Mouse (Mus musculus) spleen, postnatal 14 days (tissue): ENCODE measurements around the gene Znrf4.

ENCODE experiments used
- DNase-seq, 2 experiments: peaks; one replicate each; pipeline ENCODE4 v3.0.0; 2021 to 2022; ENCODE audit warnings: low spot score in 2 of 2

Znrf4 gene

GRCm38 (mm10) chr17:56467456-56467884 is 44.8 kb downstream of the Znrf4 start:
- no peak for DNase-seq

- no peak for DNase-seq
These were observed 45.5 kb downstream of the Znrf4 start for GRCm38 (mm10) chr17:56466747-56467146.

- DNase-seq, result no peak
These were observed 47.4 kb downstream of the Znrf4 start for GRCm38 (mm10) chr17:56464817-56465216.

- no peak for DNase-seq
These were observed 47.9 kb downstream of the Znrf4 start for GRCm38 (mm10) chr17:56464345-56464744.

- no peak for DNase-seq
These were observed 48.7 kb downstream of the Znrf4 start for GRCm38 (mm10) chr17:56463500-56463899.

- DNase-seq, result no peak
These were observed 49.3 kb downstream of the Znrf4 start for GRCm38 (mm10) chr17:56462835-56463455.

- DNase-seq, result peak; percentile 82 to 83
These were observed 50.2 kb downstream of the Znrf4 start for GRCm38 (mm10) chr17:56461771-56462743.
